Mouse (Mus musculus): ENCODE results near the gene 0610040J01Rik. TPM values are rescaled to one million over a fixed set of nuclear protein-coding genes. Genes with fewer than 3 reads are reported as not detected.

0610040J01Rik gene
- 39.9 TPM for polyA plus RNA-seq (2014; fragmentation: Illumina TruSeq; extraction: RNeasy Lipid Tissue Mini Kit (QIAGEN cat#74804); ENCODE audit: low read depth, low replicate concordance)

DNA sequence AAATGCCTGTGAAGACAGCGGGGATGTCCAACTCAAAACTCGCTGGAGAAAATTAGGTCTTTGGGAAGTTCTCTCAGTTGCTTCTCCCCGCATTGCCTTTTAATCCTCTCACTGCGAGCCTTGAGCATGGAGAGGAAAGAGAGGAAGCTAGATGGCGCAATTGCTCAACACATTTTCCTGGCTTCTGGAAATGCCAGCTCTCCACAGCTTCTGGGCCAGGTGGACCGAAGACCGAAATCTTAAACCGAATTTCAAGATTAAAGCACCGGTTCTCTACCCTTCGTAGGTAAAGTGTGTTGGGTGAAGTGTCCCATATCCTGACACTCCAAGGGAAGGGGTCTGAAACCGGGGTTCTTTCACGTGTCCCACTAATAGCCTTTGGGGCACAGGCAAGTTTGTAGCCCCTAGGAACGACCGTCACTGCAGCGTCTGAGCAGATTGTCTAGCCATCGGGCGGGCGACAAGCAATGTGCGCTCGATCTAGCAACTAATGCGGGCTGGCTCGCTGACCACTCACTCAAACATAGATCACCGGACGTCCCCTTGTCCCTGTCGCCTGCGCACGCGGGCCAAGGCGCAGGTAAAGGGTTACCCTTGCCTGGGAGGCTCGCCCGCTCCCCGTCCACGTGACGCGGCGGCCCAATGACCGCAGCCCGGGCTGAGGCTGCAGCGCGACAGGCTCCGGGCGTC, at the start of gene 0610040J01Rik:
Gene 0610040J01Rik (plus strand): TSS at position 545 of the 690 bp plus-strand sequence.

Other genes with a start within 250 kb of the 0610040J01Rik start
- not detected for gene Nwd2, start 163.3 kb upstream of the 0610040J01Rik start, polyA plus RNA-seq (2014; fragmentation: Illumina TruSeq; extraction: RNeasy Lipid Tissue Mini Kit (QIAGEN cat#74804); ENCODE audit: low read depth, low replicate concordance)
- gene Rell1, start 156.5 kb downstream of the 0610040J01Rik start, polyA plus RNA-seq (2014; fragmentation: Illumina TruSeq; extraction: RNeasy Lipid Tissue Mini Kit (QIAGEN cat#74804); ENCODE audit: low read depth, low replicate concordance), result 44.4 TPM

Data from sigmoid colon, adult 10 weeks (tissue).